Mouse (Mus musculus): ENCODE results near the gene Fmod.
A peak's percentile ranks its signal among the peaks of the same experiment; 100 is the strongest.

GRCm38 (mm10) chr1:134078061-134078795 lies 41.2 kb downstream of the Fmod start:
- no peak for TF ChIP-seq TBP (conservative IDR thresholded peaks at IDR 0.05; ENCODE audit: low read depth, low read length)
- no peak for TF ChIP-seq NELFE (IDR thresholded peaks at IDR 0.05; ENCODE audit: low read depth, low read length)
- no peak for TF ChIP-seq IRF4 (IDR thresholded peaks at IDR 0.05; ENCODE audit: low read depth, low read length)
- no peak for TF ChIP-seq EP300 (IDR thresholded peaks at IDR 0.05; ENCODE audit: low read length)
- TF ChIP-seq CTCF (conservative IDR thresholded peaks at IDR 0.05 in 1 of 2, IDR thresholded peaks at IDR 0.05 in 1 of 2; ENCODE audit: low read depth in 2 of 2, low read length in 2 of 2) = no peak
- no peak for TF ChIP-seq CHD2 (IDR thresholded peaks at IDR 0.05; ENCODE audit: low read length)
- TF ChIP-seq GABPA (IDR thresholded peaks at IDR 0.05; ENCODE audit: insufficient replicate concordance, low read depth, low read length) = no peak
- 0 out of 2 replicates have a peak, but pooled peaks have one; percentile 6 for TF ChIP-seq MXI1 (IDR thresholded peaks at IDR 0.05; ENCODE audit: low read depth, low read length)
- TF ChIP-seq ZKSCAN1 (IDR thresholded peaks at IDR 0.05; ENCODE audit: borderline replicate concordance, low read depth, low read length) = no peak
